Mouse (Mus musculus) cerebellum, adult 2 months (tissue): ENCODE measurements at regions not wholly inside any gene's neighbourhood (a gene's known extent, or its start where the extent isn't known, plus 50 kb on each side); places are given as distances from the start of the nearest gene placed in this dataset.
A peak's percentile ranks its signal among the peaks of the same experiment; 100 is the strongest.
"Not testable (repeated sequence)": the region's sequence is repeated elsewhere in the genome, so short reads cannot be mapped to it uniquely, and the experiment has no call there.

ENCODE experiments used
- DNase-seq, 2 experiments: peaks; one replicate each; pipeline ENCODE4 v3.0.0; 2021
- H3K27ac ChIP-seq: fragments of 200-500 bp; 2 replicates; pipeline ENCODE4 v1.5.1; 2012; ENCODE audit warnings: low read length, control low read depth, inconsistent platforms; ENCODE audit not compliant: insufficient read depth
- H3K27me3 ChIP-seq: fragments of 200-500 bp; 2 replicates; pipeline ENCODE4 v1.6.1; 2012; ENCODE audit warnings: inconsistent platforms, mild to moderate bottlenecking, low read length, moderate library complexity; ENCODE audit not compliant: control insufficient read depth, insufficient read depth
- H3K4me1 ChIP-seq: fragments of 200-500 bp; 2 replicates; pipeline ENCODE4 v1.6.1; 2011; ENCODE audit warnings: low read length; ENCODE audit not compliant: control insufficient read depth, insufficient read depth
- H3K4me3 ChIP-seq: fragments of 200-500 bp; replicated peaks from 2 replicates; pipeline ENCODE3; 2011; ENCODE audit warnings: mild to moderate bottlenecking, low read depth, low read length, control low read depth; ENCODE audit not compliant: insufficient read depth
- CTCF ChIP-seq: fragments of 200-500 bp; IDR thresholded peaks from 2 replicates; pipeline ENCODE4 v1.5.1; 2011; ENCODE audit warnings: low read depth, mild to moderate bottlenecking, control low read depth, low read length, moderate library complexity, borderline replicate concordance; ENCODE audit not compliant: insufficient read depth
- POLR2A ChIP-seq: fragments of 200-500 bp; IDR thresholded peaks from 2 replicates; pipeline ENCODE4 v1.6.1; 2011; ENCODE audit warnings: low read length, control low read depth, borderline replicate concordance; ENCODE audit not compliant: insufficient read depth
- WGBS: fragments of 180-500 bp; shearing (Covaris S2); methylation state at CpG from one replicate; pipeline ENCODE4 v1.1.7; 2018; 5-methylcytosine and 5-hydroxymethylcytosine counted together

DNA sequence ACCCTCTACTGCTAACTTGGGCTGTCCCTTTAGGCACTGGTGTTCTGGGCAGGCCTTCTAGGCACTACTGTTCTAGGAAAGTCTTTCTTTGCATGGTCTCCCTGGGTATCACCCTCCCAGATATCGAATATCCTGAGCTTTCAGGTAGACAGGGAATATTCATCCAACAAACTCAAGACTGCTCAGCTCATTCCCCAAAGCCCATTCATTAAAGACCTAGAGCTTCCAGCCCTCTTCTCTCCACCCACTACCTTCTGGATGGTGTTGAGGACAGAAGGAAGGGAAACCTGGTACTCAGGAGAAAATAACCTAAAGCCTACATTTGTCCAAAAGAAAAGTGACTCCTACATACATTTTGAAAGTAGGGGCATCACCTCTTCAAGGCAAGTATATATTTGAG is 420.0 kb downstream of the Tcerg1l start:
- WGBS: 68% methylated on average over 1 of the region's 1 CpGs
- Histone ChIP-seq H3K27ac (no peak overlapping the region), H3K4me1 (no peaks in the 10 kb centered on the region), H3K4me3 (no peak overlapping the region), H3K27me3 (no peaks in the 10 kb centered on the region)
- TF ChIP-seq POLR2A: no peak
- no peak for TF ChIP-seq CTCF
- DNase-seq: no peak

- DNase-seq: no peak
- Histone ChIP-seq H3K4me1 (no peaks in the 10 kb centered on the region), H3K27ac (no peak overlapping the region), H3K4me3 (no peak overlapping the region), H3K27me3 (no peaks in the 10 kb centered on the region)
- TF ChIP-seq CTCF (no peak), POLR2A (no peak)
- 91% methylated on average over 4 of the region's 4 CpGs for WGBS
Measured at GRCm38 (mm10) chr7:137979361-137979760, 418.2 kb downstream of the Tcerg1l start.

DNA sequence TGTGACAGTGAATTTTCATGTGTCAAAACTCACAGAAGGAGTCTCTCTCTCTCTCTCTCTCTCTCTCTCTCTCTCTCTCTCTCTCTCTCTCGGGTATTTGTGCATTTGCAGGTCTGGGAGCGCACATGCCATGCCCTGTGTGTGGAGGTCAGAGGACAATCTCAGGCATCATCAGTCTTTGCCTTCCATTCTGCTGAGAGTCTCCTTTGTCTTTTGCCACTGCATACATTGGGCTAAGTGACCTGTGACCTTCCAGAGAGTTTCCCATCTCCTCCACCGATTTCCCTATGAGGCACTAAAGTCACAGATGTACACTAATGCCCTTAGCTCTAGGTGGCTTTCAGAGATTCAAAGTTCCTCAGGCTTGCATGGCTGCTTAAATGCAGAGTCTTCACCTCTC is 391.7 kb downstream of the Tcerg1l start:
- Histone ChIP-seq H3K27ac (no peak overlapping the region), H3K27me3 (no peaks in the 10 kb centered on the region; the same call in 1 of the 2 replicates), H3K4me3 (no peak overlapping the region), H3K4me1 (peaks cover 4% of the 10 kb centered on the region; the same call in 1 of the 2 replicates)
- no peak for TF ChIP-seq POLR2A
- TF ChIP-seq CTCF: no peak
- 62% methylated on average over 3 of the region's 3 CpGs for WGBS
- DNase-seq: no peak

DNA sequence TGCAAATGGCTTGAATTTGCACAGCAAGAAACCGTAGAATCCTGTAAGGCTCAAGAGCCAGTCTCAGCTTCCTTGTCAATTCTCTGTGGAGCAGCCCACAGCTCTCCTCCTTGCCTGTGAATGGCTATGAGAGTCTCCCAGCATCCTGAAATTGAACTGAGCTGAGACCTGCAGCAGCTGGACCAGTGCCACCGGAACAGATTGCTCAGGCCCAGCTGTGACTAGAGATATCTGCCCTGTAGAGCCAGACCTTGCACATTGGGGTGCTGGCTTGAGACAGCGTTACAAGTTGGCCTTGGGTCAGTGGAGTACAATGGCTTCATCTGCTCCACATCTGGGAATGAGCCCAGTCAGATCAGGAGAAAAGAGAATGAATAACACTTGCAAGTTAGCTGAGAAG is 390.6 kb downstream of the Tcerg1l start:
- Histone ChIP-seq H3K4me3 (no peak overlapping the region), H3K27me3 (no peaks in the 10 kb centered on the region; the same call in 1 of the 2 replicates), H3K4me1 (peaks cover 4% of the 10 kb centered on the region; the same call in 1 of the 2 replicates), H3K27ac (no peak overlapping the region)
- WGBS: 13% methylated on average over 3 of the region's 3 CpGs
- no peak for TF ChIP-seq POLR2A
- no peak for TF ChIP-seq CTCF
- DNase-seq: peak; percentile 24 to 29

- DNase-seq: no peak
- TF ChIP-seq CTCF (no peak), POLR2A (no peak)
- Histone ChIP-seq H3K4me3 (no peak overlapping the region), H3K27me3 (no peaks in the 10 kb centered on the region; the same call in 1 of the 2 replicates), H3K27ac (no peak overlapping the region), H3K4me1 (peaks cover 4% of the 10 kb centered on the region; the same call in 1 of the 2 replicates)
- WGBS: 47% methylated on average over 3 of the region's 3 CpGs
Measured at GRCm38 (mm10) chr7:138008601-138009000, 388.9 kb downstream of the Tcerg1l start.

DNA sequence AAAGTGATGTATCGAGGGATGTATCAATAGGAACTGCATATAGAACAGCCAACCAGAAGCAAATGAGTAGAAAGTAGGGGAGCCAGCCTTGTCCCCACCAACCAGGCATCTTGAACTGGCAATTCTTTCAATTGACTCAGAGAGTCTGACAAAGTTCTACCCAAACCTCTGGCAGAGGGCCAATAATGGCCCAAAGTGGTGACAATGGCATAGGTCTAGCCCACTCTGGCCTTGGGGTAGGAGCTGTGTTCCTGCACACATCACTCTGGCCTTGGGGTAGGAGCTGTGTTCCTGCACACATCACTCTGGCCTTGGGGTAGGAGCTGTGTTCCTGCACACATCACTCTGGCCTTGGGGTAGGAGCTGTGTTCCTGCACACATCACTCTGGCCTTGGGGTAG is 373.5 kb downstream of the Tcerg1l start:
- H3K27ac ChIP-seq, DNase-seq: not testable (repeated sequence)
- WGBS: 100% methylated on average over 1 of the region's 1 CpGs

DNA sequence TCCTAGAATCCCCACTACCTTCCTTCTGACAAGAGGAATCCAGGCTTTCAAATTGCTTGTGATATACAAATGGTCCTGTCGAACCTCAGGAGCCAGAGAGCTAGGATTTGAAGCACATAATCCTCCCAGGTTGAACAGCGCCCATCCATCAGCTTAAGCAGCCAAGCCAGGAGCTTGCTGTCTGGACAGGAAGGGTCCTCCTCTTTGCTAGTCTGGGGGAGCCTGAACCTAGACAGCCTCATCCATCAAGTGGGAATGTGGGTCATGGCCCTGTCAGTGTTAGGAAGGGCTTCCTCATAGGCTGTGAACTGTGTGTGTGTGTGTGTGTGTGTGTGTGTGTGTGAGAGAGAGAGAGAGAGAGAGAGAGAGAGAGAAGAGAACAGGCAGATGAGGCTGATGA is 345.8 kb downstream of the Tcerg1l start:
- TF ChIP-seq CTCF (no peak), POLR2A (no peak)
- no peak for DNase-seq
- H3K4me3 ChIP-seq: no peak overlapping the region
- no peaks in the 10 kb centered on the region for H3K4me1 ChIP-seq
- no peaks in the 10 kb centered on the region; the same call in 1 of the 2 replicates for H3K27me3 ChIP-seq
- H3K27ac ChIP-seq: no peak overlapping the region
- 85% methylated on average over 2 of the region's 2 CpGs for WGBS

More for the DNA sequence above, 373.5 kb downstream of the Tcerg1l start:
- not testable (repeated sequence) for H3K27me3 ChIP-seq, H3K4me1 ChIP-seq, H3K4me3 ChIP-seq

GRCm38 (mm10) chr7:138054756-138055155 is 342.8 kb downstream of the Tcerg1l start:
- 59% methylated on average over 8 of the region's 8 CpGs for WGBS
- TF ChIP-seq POLR2A (no peak), CTCF (no peak)
- Histone ChIP-seq H3K4me3 (no peak overlapping the region), H3K27me3 (no peaks in the 10 kb centered on the region; the same call in 1 of the 2 replicates), H3K4me1 (no peaks in the 10 kb centered on the region), H3K27ac (no peak overlapping the region)
- DNase-seq: no peak
